Mouse (Mus musculus) kidney, embryonic 16.5 days (tissue): ENCODE results near the gene Kif5c. TPM values are rescaled to one million over a fixed set of nuclear protein-coding genes. Genes with fewer than 3 reads are reported as not detected.
A peak's percentile ranks its signal among the peaks of the same experiment; 100 is the strongest.

Experiments
- ATAC-seq: fragments of 200-750 bp; cut with Nextera tagmentation; 2 replicates; pipeline ENCODE4 v1.8.0; 2017; ENCODE audit warnings: moderate TSS enrichment; ENCODE audit not compliant: low FRiP score, low TSS enrichment
- H3K27ac ChIP-seq: fragments of 300-500 bp; sonication (generic); 2 replicates; pipeline ENCODE4 v1.5.1; 2014; ENCODE audit warnings: low read length
- H3K27me3 ChIP-seq: fragments of 300-500 bp; sonication (generic); 2 replicates; pipeline ENCODE4 v1.6.1; 2014; ENCODE audit warnings: low read length, control low read depth, mixed read lengths; ENCODE audit not compliant: insufficient read depth
- H3K36me3 ChIP-seq: fragments of 300-500 bp; sonication (generic); 2 replicates; pipeline ENCODE4 v1.6.1; 2014; ENCODE audit warnings: low read length, control low read depth, mixed read lengths; ENCODE audit not compliant: insufficient read depth
- H3K4me1 ChIP-seq: fragments of 300-500 bp; sonication (generic); 2 replicates; pipeline ENCODE4 v1.6.1; 2014; ENCODE audit warnings: low read length, control low read depth, mixed read lengths; ENCODE audit not compliant: insufficient read depth
- H3K4me2 ChIP-seq: fragments of 300-500 bp; sonication (generic); replicated peaks from 2 replicates; pipeline ENCODE4 v1.6.1; 2014; ENCODE audit warnings: low read depth, low read length
- H3K4me3 ChIP-seq: fragments of 300-500 bp; sonication (generic); 2 replicates; pipeline ENCODE4 v1.5.1; 2014; ENCODE audit warnings: mild to moderate bottlenecking, low read length
- H3K9ac ChIP-seq: fragments of 300-500 bp; sonication (generic); replicated peaks from 2 replicates; pipeline ENCODE4 v1.6.1; 2014; ENCODE audit warnings: low read length
- H3K9me3 ChIP-seq: fragments of 300-500 bp; sonication (generic); 2 replicates; pipeline ENCODE4 v1.6.1; 2016; ENCODE audit warnings: low read length, control low read depth
- WGBS: fragments of 180-500 bp; shearing (Covaris S2); extraction: QIAGEN DNeasy Blood & Tissue Kit; methylation state at CpG from one replicate; pipeline ENCODE4 v1.1.7; 2014; 5-methylcytosine and 5-hydroxymethylcytosine counted together
- polyA plus RNA-seq: library from polyadenylated mRNA; unstranded; fragments of >200 nt; fragmentation: Nextera tagmentation; extraction: Ambion mirVana; gene quantifications from 2 replicates; pipeline ENCODE4 v1.2.1, GENCODE M21; 2015

Kif5c gene
- polyA plus RNA-seq, 1 experiment from 2014 or later = 5.0 TPM

DNA sequence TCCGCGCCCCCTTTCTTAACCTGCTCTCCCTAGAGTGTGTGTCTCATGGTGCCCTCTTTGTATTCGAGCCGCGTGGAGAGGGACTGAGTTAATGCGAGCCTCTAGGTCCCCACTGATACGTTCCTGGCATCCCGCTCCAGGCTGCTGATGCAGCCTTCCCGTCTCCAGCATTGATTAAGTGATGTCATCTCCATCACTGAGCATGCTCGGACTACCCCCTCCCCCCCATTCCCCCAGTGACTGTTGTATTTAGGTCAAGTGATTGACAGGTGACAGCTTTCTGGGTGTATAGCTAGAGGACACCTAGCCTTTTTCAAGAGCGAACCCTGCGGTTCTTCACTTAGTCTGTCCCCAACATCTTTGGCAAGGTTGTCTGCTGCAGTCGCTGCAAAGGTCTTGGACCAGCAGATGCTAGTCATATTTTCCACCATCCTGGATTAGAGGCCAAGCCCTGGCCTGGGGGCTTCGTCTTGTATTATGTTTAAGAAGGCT lies 1.6 kb downstream of the Kif5c start:
- no peak for ATAC-seq
- 15% methylated on average over 14 of the region's 14 CpGs for WGBS
- H3K4me2 ChIP-seq = peak overlapping the region; percentile 98
- no peaks in the 10 kb centered on the region; the same call in 1 of the 2 replicates for H3K36me3 ChIP-seq
- no peaks in the 10 kb centered on the region for H3K9me3 ChIP-seq
- no peak overlapping the region for H3K9ac ChIP-seq
- H3K4me3 ChIP-seq = peak overlapping the region; percentile 79
- peaks cover 7% of the 10 kb centered on the region; the same call in 1 of the 2 replicates for H3K27me3 ChIP-seq
- H3K4me1 ChIP-seq = peaks cover 14% of the 10 kb centered on the region
- H3K27ac ChIP-seq = no peak overlapping the region

DNA sequence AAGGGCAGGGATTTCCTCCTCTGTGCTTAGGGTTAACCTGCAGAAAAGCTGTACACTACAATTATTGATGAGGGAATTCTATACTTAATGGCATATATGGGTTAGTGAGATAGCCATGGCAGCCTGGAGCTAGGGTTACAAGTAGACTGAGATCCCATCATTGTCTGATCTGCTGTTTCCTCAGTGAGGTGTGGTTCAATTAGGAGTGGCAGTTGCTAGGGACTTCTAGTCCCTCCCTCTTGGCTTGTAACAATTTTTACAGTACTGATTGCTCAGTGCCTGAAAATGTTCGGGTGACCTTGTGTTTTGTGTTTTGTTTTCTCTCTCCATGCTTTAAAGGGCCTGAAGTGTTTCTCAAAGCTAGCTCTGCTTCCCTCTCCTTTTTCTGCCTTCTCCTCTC lies 2.1 kb downstream of the Kif5c start:
- no peak overlapping the region for H3K4me3 ChIP-seq
- peaks cover 14% of the 10 kb centered on the region for H3K4me1 ChIP-seq
- no peaks in the 10 kb centered on the region; the same call in 1 of the 2 replicates for H3K36me3 ChIP-seq
- H3K9me3 ChIP-seq = no peaks in the 10 kb centered on the region
- H3K27ac ChIP-seq = no peak overlapping the region
- 61% methylated on average over 1 of the region's 1 CpGs for WGBS
- H3K27me3 ChIP-seq = peaks cover 7% of the 10 kb centered on the region; the same call in 1 of the 2 replicates
- ATAC-seq = no peak
- no peak overlapping the region for H3K9ac ChIP-seq
- no peak overlapping the region for H3K4me2 ChIP-seq

DNA sequence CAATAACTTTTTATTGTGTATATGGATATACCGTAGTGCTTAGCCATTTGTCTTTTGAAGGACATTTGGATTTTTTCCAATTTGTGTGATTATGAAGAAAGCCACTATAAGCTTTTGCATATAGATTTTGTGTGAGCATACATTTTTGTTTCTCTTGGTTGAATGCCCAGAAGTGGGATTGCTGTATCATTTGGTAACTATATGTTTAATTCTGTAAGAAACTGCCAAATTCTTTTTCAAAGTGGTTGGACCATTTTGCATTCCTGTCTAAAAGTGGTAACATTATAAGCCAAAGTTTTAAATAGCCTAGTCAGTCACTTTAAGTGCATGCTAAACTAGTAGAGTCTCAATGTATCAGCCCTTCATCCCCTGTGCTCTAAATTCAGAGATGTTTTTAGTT lies 6.5 kb downstream of the Kif5c start:
- Histone ChIP-seq H3K36me3 (no peaks in the 10 kb centered on the region; the same call in 1 of the 2 replicates), H3K4me2 (no peak overlapping the region), H3K27ac (no peak overlapping the region), H3K4me1 (peaks cover 12% of the 10 kb centered on the region), H3K9me3 (no peaks in the 10 kb centered on the region), H3K27me3 (no peaks in the 10 kb centered on the region), H3K4me3 (no peak overlapping the region), H3K9ac (no peak overlapping the region)
- ATAC-seq = no peak
- 71% methylated on average over 1 of the region's 1 CpGs for WGBS

DNA sequence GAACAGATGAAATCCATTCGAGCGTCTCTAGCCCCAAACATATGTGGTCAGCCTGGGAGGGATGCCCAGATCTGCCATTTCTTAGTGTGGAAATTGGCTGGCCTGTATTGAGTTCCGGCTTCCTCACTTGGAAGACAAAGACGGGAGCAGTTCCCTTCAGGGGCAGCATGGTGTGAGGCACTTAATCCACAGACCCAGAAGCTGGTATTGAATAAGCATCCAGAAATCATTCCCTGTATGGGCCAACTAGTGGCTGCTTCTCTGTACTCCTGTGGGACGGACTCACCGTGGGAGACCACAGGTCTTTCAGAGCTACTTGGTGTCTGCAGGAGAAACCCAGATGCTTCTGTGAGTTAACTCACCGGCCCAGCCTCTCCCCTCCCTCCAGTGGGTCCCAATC lies 8.5 kb downstream of the Kif5c start:
- Histone ChIP-seq H3K9ac (no peak overlapping the region), H3K36me3 (no peaks in the 10 kb centered on the region; the same call in 1 of the 2 replicates), H3K4me1 (peaks cover 9% of the 10 kb centered on the region), H3K27me3 (no peaks in the 10 kb centered on the region), H3K9me3 (no peaks in the 10 kb centered on the region), H3K4me3 (no peak overlapping the region), H3K4me2 (no peak overlapping the region), H3K27ac (no peak overlapping the region)
- 0 out of 2 replicates have a peak, but pooled peaks have one; percentile 28 for ATAC-seq
- 68% methylated on average over 7 of the region's 7 CpGs for WGBS

DNA sequence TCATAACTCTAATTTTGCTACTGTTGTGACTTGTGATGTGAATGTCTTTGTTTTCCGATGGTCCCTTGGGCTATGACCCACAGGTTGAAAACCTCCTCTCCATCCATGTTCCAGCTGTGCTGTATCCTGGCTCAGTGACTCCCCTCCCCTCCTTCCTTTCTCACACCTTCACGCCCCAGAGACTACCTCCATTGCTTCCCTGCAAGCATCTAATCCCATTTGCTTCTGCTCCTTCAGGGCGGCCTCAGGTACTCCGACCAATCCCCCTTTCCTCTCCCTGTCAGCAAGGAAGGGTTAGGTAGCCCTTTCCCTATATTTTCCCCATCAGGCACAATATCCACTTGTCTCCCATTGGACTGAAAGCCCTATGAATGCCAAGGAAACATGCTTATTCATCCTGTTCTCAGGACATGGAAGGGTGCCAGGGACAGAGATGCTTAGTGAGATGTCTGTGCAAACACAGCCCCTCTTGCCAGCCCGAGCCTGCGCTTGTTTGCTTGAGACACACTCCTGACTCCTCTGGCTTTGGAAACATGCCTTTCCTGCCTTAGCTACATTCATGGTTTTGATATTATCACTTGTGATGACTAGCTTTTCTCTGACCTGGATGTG lies 9.1 kb downstream of the Kif5c start:
- Histone ChIP-seq H3K27me3 (no peaks in the 10 kb centered on the region), H3K27ac (no peak overlapping the region), H3K4me2 (no peak overlapping the region), H3K36me3 (no peaks in the 10 kb centered on the region), H3K9me3 (no peaks in the 10 kb centered on the region), H3K4me1 (peaks cover 9% of the 10 kb centered on the region), H3K4me3 (no peak overlapping the region), H3K9ac (no peak overlapping the region)
- ATAC-seq = peak; percentile 52; the same call in 1 of the 2 replicates
- WGBS = 56% methylated on average over 6 of the region's 6 CpGs

DNA sequence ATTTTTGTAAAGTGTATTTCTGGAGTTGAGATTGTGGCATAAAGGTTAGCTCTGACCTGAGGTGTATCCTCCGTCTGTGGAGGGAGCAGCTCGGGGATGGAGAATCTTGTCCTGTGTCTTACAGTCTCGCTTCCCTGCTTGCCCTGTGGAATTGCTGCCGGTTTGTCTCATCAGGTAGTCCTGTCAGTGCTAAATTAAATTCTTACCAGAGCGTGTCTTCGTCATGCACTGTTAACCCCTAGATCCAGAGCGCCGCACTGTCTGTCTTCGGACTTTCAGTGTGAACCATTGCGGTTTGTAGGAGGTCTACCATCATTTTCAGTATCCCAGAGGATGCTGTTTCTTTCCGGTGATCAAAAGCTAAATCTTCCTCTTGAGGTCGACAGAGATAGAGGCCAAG lies 10.1 kb downstream of the Kif5c start:
- Histone ChIP-seq H3K27ac (no peak overlapping the region), H3K4me3 (no peak overlapping the region), H3K4me1 (peaks cover 9% of the 10 kb centered on the region), H3K36me3 (no peaks in the 10 kb centered on the region), H3K9ac (no peak overlapping the region), H3K9me3 (no peaks in the 10 kb centered on the region), H3K4me2 (no peak overlapping the region), H3K27me3 (no peaks in the 10 kb centered on the region)
- peak; percentile 83 for ATAC-seq
- WGBS = 51% methylated on average over 12 of the region's 12 CpGs

DNA sequence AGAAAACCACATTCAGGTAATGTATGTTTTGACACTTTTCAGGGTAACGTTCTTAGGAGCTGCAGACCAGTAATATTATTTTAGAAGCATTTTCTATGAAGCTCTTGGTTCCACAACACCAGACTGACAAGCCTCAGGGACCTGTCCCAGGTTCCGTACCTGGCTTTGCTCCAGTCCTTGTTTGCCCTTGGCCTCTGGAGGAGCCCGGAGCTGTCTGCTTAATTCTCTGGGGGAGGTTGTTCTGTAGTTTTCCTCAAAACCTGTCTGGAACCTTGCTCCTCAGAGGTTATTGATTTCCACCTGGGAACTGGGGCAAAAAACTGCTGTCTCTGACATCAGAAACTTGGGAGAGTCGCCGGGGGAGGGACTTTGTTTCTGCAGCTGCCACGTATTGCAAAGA lies 11.5 kb downstream of the Kif5c start:
- Histone ChIP-seq H3K4me2 (no peak overlapping the region), H3K9ac (no peak overlapping the region), H3K4me3 (no peak overlapping the region), H3K36me3 (no peaks in the 10 kb centered on the region), H3K4me1 (peaks cover 9% of the 10 kb centered on the region), H3K9me3 (no peaks in the 10 kb centered on the region), H3K27ac (no peak overlapping the region), H3K27me3 (no peaks in the 10 kb centered on the region)
- ATAC-seq = no peak
- 75% methylated on average over 6 of the region's 6 CpGs for WGBS

DNA sequence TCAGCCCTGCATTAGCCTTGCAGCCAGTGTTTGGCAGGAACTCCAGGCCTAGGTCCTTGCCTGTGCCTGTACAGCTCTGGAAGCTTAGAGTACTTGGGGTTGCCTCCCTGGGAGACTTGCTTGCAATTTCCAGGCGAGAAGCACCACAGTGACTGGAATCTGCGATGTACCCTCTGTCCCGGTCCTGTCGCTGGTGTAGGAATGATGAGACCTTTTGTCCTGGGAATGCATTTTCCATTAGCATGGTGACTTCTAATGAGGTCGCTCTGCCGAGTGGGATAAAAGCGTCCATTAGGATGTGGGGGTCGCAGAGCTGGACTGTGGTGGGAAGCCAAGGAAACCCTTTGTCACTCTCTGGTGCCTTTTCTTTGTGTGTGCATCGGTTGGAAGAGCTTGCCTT lies 14.1 kb downstream of the Kif5c start:
- peaks cover 6% of the 10 kb centered on the region for H3K4me1 ChIP-seq
- no peak overlapping the region for H3K4me2 ChIP-seq
- no peaks in the 10 kb centered on the region for H3K27me3 ChIP-seq
- H3K4me3 ChIP-seq = no peak overlapping the region
- no peaks in the 10 kb centered on the region for H3K36me3 ChIP-seq
- no peak overlapping the region for H3K9ac ChIP-seq
- WGBS = 58% methylated on average over 9 of the region's 9 CpGs
- no peak overlapping the region for H3K27ac ChIP-seq
- no peak for ATAC-seq
- H3K9me3 ChIP-seq = no peaks in the 10 kb centered on the region

DNA sequence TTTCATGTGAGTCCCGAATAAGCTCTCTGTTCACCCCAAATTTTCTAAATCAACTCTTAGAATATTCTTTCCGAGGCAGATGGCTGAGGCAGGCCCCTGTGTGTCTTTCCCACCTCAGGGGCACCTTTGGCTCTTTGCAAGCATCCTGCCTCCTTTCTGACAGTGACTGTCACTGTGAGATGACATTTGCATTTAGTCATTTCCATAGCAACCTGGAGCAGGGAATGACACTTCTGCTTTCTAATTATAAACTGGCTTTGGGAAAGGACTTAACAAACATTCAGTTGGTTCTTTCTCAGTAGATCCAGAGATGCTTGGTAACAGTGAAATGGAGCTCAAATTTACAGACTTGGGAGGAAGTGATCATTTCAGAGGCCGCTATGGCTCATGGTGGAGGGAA lies 23.7 kb downstream of the Kif5c start:
- Histone ChIP-seq H3K27me3 (no peaks in the 10 kb centered on the region), H3K9ac (no peak overlapping the region), H3K4me1 (no peaks in the 10 kb centered on the region), H3K4me3 (no peak overlapping the region), H3K36me3 (no peaks in the 10 kb centered on the region), H3K27ac (no peak overlapping the region), H3K9me3 (no peaks in the 10 kb centered on the region), H3K4me2 (no peak overlapping the region)
- 86% methylated on average over 3 of the region's 3 CpGs for WGBS
- no peak for ATAC-seq

DNA sequence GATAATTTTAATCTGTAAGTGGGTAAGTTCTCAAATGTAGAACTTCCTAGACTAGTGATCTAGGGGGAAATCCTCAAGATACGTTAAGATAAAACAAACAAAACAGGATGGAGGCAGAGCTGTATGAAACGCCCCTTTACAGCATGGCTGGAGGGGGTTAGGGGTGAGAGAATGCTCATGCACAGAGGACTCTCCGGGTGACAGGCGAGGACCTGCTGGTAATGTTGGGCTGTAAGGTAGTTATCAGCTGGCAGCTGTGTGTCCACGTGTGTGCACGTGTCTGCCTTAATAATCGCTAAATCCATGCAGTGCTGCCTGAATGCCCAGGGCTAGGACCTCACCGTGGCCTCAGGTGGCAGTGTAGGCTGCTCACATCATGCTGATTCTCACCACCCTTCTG lies 24.7 kb downstream of the Kif5c start:
- H3K36me3 ChIP-seq = no peaks in the 10 kb centered on the region
- no peak for ATAC-seq
- H3K9ac ChIP-seq = no peak overlapping the region
- no peak overlapping the region for H3K4me2 ChIP-seq
- H3K9me3 ChIP-seq = no peaks in the 10 kb centered on the region
- H3K4me1 ChIP-seq = no peaks in the 10 kb centered on the region
- no peaks in the 10 kb centered on the region for H3K27me3 ChIP-seq
- H3K4me3 ChIP-seq = no peak overlapping the region
- WGBS = 91% methylated on average over 8 of the region's 8 CpGs
- no peak overlapping the region for H3K27ac ChIP-seq
